Mouse (Mus musculus) kidney, adult 2 months (tissue): ENCODE data around the gene Rassf10. TPM values are rescaled to one million over a fixed set of nuclear protein-coding genes. Genes with fewer than 3 reads are reported as not detected.
A peak's percentile ranks its signal among the peaks of the same experiment; 100 is the strongest.

Experiments
- DNase-seq: peaks from one replicate; pipeline ENCODE4 v3.0.0; 2021
- H3K27ac ChIP-seq: fragments of 200-500 bp; 2 replicates; pipeline ENCODE4 v1.5.1; 2012; ENCODE audit warnings: low read depth, low read length, control low read depth, inconsistent platforms; ENCODE audit not compliant: insufficient read depth
- H3K27me3 ChIP-seq: fragments of 200-500 bp; replicated peaks from 2 replicates; pipeline ENCODE4 v1.6.1; 2012; ENCODE audit warnings: mild to moderate bottlenecking, moderate library complexity, low read length, inconsistent platforms; ENCODE audit not compliant: control insufficient read depth, insufficient read depth
- H3K36me3 ChIP-seq: fragments of 200-500 bp; 2 replicates; pipeline ENCODE4 v1.6.1; 2012; ENCODE audit warnings: mild to moderate bottlenecking, moderate library complexity, low read length, inconsistent platforms; ENCODE audit not compliant: control insufficient read depth, insufficient read depth
- H3K4me1 ChIP-seq: fragments of 200-500 bp; 2 replicates; pipeline ENCODE4 v1.6.1; 2011; ENCODE audit warnings: low read length; ENCODE audit not compliant: control insufficient read depth, insufficient read depth
- H3K4me3 ChIP-seq: fragments of 200-500 bp; 2 replicates; pipeline ENCODE4 v1.5.1; 2011; ENCODE audit warnings: mild to moderate bottlenecking, low read depth, low read length, control low read depth; ENCODE audit not compliant: insufficient read depth
- CTCF ChIP-seq: fragments of 200-500 bp; conservative IDR thresholded peaks from 2 replicates; pipeline ENCODE4 v1.5.1; 2011; ENCODE audit warnings: low read depth, mild to moderate bottlenecking, control low read depth, low read length, moderate library complexity, mixed read lengths; ENCODE audit not compliant: insufficient read depth, insufficient read length
- POLR2A ChIP-seq: fragments of 200-500 bp; IDR thresholded peaks from one replicate; pipeline ENCODE4 v1.6.1; 2011; ENCODE audit warnings: low read depth, low read length, control low read depth
- WGBS: fragments of 180-500 bp; shearing (Covaris S2); methylation state at CpG from one replicate; pipeline ENCODE4 v1.1.7; 2018; 5-methylcytosine and 5-hydroxymethylcytosine counted together
- polyA plus RNA-seq: library from polyadenylated mRNA; depleted of rRNA; stranded (reverse); fragments of >200 nt; gene quantifications from 2 replicates; pipeline ENCODE4 v1.2.3, GENCODE M21; 2012

Gene Rassf10
- polyA plus RNA-seq, 1 experiment, result 1.7 TPM

- DNase-seq, result peak; percentile 73
- no peaks in the 10 kb centered on the region for H3K27me3 ChIP-seq
- peaks cover 3% of the 10 kb centered on the region; the same call in 1 of the 2 replicates for H3K4me1 ChIP-seq
- no peak overlapping the region for H3K4me3 ChIP-seq
- no peaks in the 10 kb centered on the region for H3K36me3 ChIP-seq
- no peak overlapping the region; the same call in 1 of the 2 replicates for H3K27ac ChIP-seq
- TF ChIP-seq POLR2A, result no peak
- no peak for TF ChIP-seq CTCF
- WGBS, result 24% methylated on average over 6 of the region's 6 CpGs
These were observed 3.9 kb downstream of the Rassf10 start for GRCm38 (mm10) chr7:112957630-112958029.

- WGBS, result 28% methylated on average over 6 of the region's 6 CpGs
- DNase-seq, result peak; percentile 56
- no peak overlapping the region for H3K27ac ChIP-seq
These were observed 12.6 kb downstream of the Rassf10 start for GRCm38 (mm10) chr7:112966382-112966781.

GRCm38 (mm10) chr7:112966786-112967185 lies 13.0 kb downstream of the Rassf10 start:
- DNase-seq, result no peak
- no peaks in the 10 kb centered on the region for H3K27me3 ChIP-seq
- peaks cover 6% of the 10 kb centered on the region; the same call in 1 of the 2 replicates for H3K4me1 ChIP-seq
- no peak overlapping the region for H3K27ac ChIP-seq
- no peak overlapping the region for H3K4me3 ChIP-seq
- no peaks in the 10 kb centered on the region for H3K36me3 ChIP-seq
- TF ChIP-seq CTCF (no peak), POLR2A (no peak)
- 24% methylated on average over 3 of the region's 3 CpGs for WGBS

More at GRCm38 (mm10) chr7:112966382-112966781, 12.6 kb downstream of the Rassf10 start:
- H3K4me1 ChIP-seq, result peaks cover 6% of the 10 kb centered on the region; the same call in 1 of the 2 replicates
- no peak overlapping the region for H3K4me3 ChIP-seq
- TF ChIP-seq CTCF, result no peak
- no peak for TF ChIP-seq POLR2A
- H3K36me3 ChIP-seq, result no peaks in the 10 kb centered on the region
- no peaks in the 10 kb centered on the region for H3K27me3 ChIP-seq

- 53% methylated on average over 5 of the region's 5 CpGs for WGBS
- no peak for DNase-seq
- no peak for TF ChIP-seq CTCF
- no peak for TF ChIP-seq POLR2A
- Histone ChIP-seq H3K27ac (no peak overlapping the region), H3K27me3 (no peaks in the 10 kb centered on the region), H3K4me1 (no peaks in the 10 kb centered on the region), H3K4me3 (no peak overlapping the region), H3K36me3 (no peaks in the 10 kb centered on the region)
These were observed 29.6 kb downstream of the Rassf10 start for GRCm38 (mm10) chr7:112983316-112983715.

GRCm38 (mm10) chr7:112984704-112985577 lies 31.2 kb downstream of the Rassf10 start:
- TF ChIP-seq CTCF (no peak), POLR2A (no peak)
- no peaks in the 10 kb centered on the region for H3K27me3 ChIP-seq
- H3K4me1 ChIP-seq, result no peaks in the 10 kb centered on the region
- no peak overlapping the region for H3K27ac ChIP-seq
- no peaks in the 10 kb centered on the region for H3K36me3 ChIP-seq
- DNase-seq, result peak; percentile 8
- WGBS, result 73% methylated on average over 17 of the region's 17 CpGs
- no peak overlapping the region for H3K4me3 ChIP-seq

GRCm38 (mm10) chr7:112985578-112985949 lies 31.8 kb downstream of the Rassf10 start:
- H3K4me1 ChIP-seq, result no peaks in the 10 kb centered on the region
- TF ChIP-seq CTCF (no peak), POLR2A (no peak)
- WGBS, result 75% methylated on average over 8 of the region's 8 CpGs

GRCm38 (mm10) chr7:112992928-112993327 lies 39.2 kb downstream of the Rassf10 start:
- peak; percentile 7 for DNase-seq
- 81% methylated on average over 5 of the region's 5 CpGs for WGBS
- no peak for TF ChIP-seq CTCF
- TF ChIP-seq POLR2A, result no peak
- Histone ChIP-seq H3K36me3 (no peaks in the 10 kb centered on the region), H3K27ac (no peak overlapping the region), H3K4me1 (no peaks in the 10 kb centered on the region), H3K27me3 (no peaks in the 10 kb centered on the region), H3K4me3 (no peak overlapping the region)

More at GRCm38 (mm10) chr7:112985578-112985949, 31.8 kb downstream of the Rassf10 start:
- Histone ChIP-seq H3K4me3 (no peak overlapping the region), H3K36me3 (no peaks in the 10 kb centered on the region), H3K27me3 (no peaks in the 10 kb centered on the region), H3K27ac (no peak overlapping the region)
- no peak for DNase-seq
